Mouse (Mus musculus) heart, embryonic 14.5 days (tissue): ENCODE results near the gene Tiam1. TPM values are rescaled to one million over a fixed set of nuclear protein-coding genes. Genes with fewer than 3 reads are reported as not detected.
A peak's percentile ranks its signal among the peaks of the same experiment; 100 is the strongest.

ENCODE experiments used
- ATAC-seq: fragments of 200-750 bp; cut with Nextera tagmentation; 2 replicates; pipeline ENCODE4 v1.8.0; 2017; ENCODE audit warnings: low read depth, moderate TSS enrichment; ENCODE audit not compliant: insufficient number of reproducible peaks, insufficient read depth, low FRiP score
- H3K27ac ChIP-seq, 2 experiments: fragments of 200-500 bp in 1 of 2; fragments of 300-500 bp in 1 of 2; sonication (generic) in 1 of 2; replicated peaks in 1 of 2; 2 replicates each; pipeline ENCODE4 v1.5.1; 2012 to 2014; ENCODE audit warnings: low read depth in 2 of 2, low read length in 2 of 2, control low read depth in 1 of 2, mild to moderate bottlenecking in 1 of 2, mixed read lengths in 1 of 2; ENCODE audit not compliant: control insufficient read depth in 1 of 2, insufficient read depth in 1 of 2
- H3K27me3 ChIP-seq: fragments of 300-500 bp; sonication (generic); 2 replicates; pipeline ENCODE4 v1.6.1; 2014; ENCODE audit warnings: mild to moderate bottlenecking, low read length, control low read depth; ENCODE audit not compliant: control insufficient read depth, insufficient read depth
- H3K36me3 ChIP-seq: fragments of 300-500 bp; sonication (generic); 2 replicates; pipeline ENCODE4 v1.6.1; 2014; ENCODE audit warnings: mild to moderate bottlenecking, control low read depth, low read length, mixed read lengths; ENCODE audit not compliant: control insufficient read depth, insufficient read depth
- H3K4me1 ChIP-seq, 2 experiments: fragments of 200-500 bp in 1 of 2; fragments of 300-500 bp in 1 of 2; sonication (generic) in 1 of 2; 2 replicates each; pipeline ENCODE4 v1.6.1; 2012 to 2014; ENCODE audit warnings: low read length in 2 of 2, control low read depth in 1 of 2, mixed read lengths in 1 of 2; ENCODE audit not compliant: control insufficient read depth in 2 of 2, insufficient read depth in 2 of 2
- H3K4me2 ChIP-seq: fragments of 300-500 bp; sonication (generic); 2 replicates; pipeline ENCODE4 v1.6.1; 2014; ENCODE audit warnings: mild to moderate bottlenecking, low read length
- H3K4me3 ChIP-seq, 2 experiments: fragments of 200-500 bp in 1 of 2; fragments of 300-500 bp in 1 of 2; sonication (generic) in 1 of 2; 2 replicates each; pipeline ENCODE4 v1.5.1; 2012 to 2014; ENCODE audit warnings: low read length in 2 of 2, mild to moderate bottlenecking in 2 of 2, control low read depth in 1 of 2, low read depth in 1 of 2, moderate library complexity in 1 of 2; ENCODE audit not compliant: control insufficient read depth in 1 of 2, insufficient read depth in 1 of 2
- H3K9ac ChIP-seq: fragments of 300-500 bp; sonication (generic); 2 replicates; pipeline ENCODE4 v1.6.1; 2014; ENCODE audit warnings: mild to moderate bottlenecking, low read length
- H3K9me3 ChIP-seq: fragments of 300-500 bp; sonication (generic); 2 replicates; pipeline ENCODE4 v1.6.1; 2016; ENCODE audit warnings: low read length, control low read depth; ENCODE audit not compliant: control insufficient read depth
- WGBS: fragments of 180-500 bp; shearing (Covaris S2); extraction: QIAGEN DNeasy Blood & Tissue Kit; methylation state at CpG from one replicate; pipeline ENCODE4 v1.1.7; 2014; 5-methylcytosine and 5-hydroxymethylcytosine counted together
- polyA plus RNA-seq: library from polyadenylated mRNA; unstranded; fragments of >200 nt; fragmentation: Nextera tagmentation; extraction: Ambion mirVana; gene quantifications from 2 replicates; pipeline ENCODE4 v1.2.1, GENCODE M21; 2014

Tiam1 gene
- polyA plus RNA-seq, 1 experiment from 2014 or later = 12.6 TPM

GRCm38 (mm10) chr16:89825875-89826274 lies 317.7 kb downstream of the Tiam1 start:
- no peaks in the 10 kb centered on the region for H3K9me3 ChIP-seq
- H3K4me1 ChIP-seq = peaks cover 28 to 37% of the 10 kb centered on the region in 2 experiments
- peak overlapping the region; percentile 5; the same call in 1 of the 2 replicates for H3K4me2 ChIP-seq
- H3K4me3 ChIP-seq = no peak overlapping the region
- no peak overlapping the region for H3K27ac ChIP-seq
- 22% methylated on average over 12 of the region's 12 CpGs for WGBS
- no peaks in the 10 kb centered on the region for H3K36me3 ChIP-seq
- no peak overlapping the region for H3K9ac ChIP-seq
- H3K27me3 ChIP-seq = no peaks in the 10 kb centered on the region
- ATAC-seq = peak; percentile 44; the same call in 1 of the 2 replicates

GRCm38 (mm10) chr16:89822882-89823281 lies 320.7 kb downstream of the Tiam1 start:
- no peak for ATAC-seq

DNA sequence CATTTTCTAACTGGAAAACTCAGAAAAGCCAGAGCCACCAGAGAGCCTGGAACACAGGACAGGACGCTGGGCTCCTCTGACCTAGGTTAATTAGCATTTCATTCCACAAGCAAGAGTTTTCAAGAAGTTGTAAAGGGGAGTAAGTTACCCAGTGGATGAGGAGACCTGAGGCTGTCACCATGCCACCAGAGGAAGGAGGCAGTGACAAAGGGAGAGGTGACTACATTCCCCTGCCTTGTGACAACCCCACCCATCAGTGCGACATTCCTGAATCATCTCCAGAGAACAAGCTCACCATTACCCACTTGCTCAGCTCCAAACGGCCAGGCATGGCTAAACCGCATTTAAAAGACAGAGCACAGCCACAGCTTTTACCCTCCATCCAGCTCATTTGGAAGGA lies 324.9 kb downstream of the Tiam1 start:
- WGBS = 29% methylated on average over 4 of the region's 4 CpGs
- H3K9ac ChIP-seq = no peak overlapping the region; the same call in 1 of the 2 replicates
- H3K36me3 ChIP-seq = no peaks in the 10 kb centered on the region
- H3K9me3 ChIP-seq = no peaks in the 10 kb centered on the region
- no peak for ATAC-seq
- H3K4me1 ChIP-seq = peaks cover 10 to 12% of the 10 kb centered on the region in 2 experiments; a peak in 3 of 4 replicates
- no peak overlapping the region for H3K27ac ChIP-seq
- peak overlapping the region in 1 of 2 experiments; percentile 50; a peak in 2 of 4 replicates for H3K4me3 ChIP-seq
- no peaks in the 10 kb centered on the region for H3K27me3 ChIP-seq
- H3K4me2 ChIP-seq = peak overlapping the region; percentile 94

More at GRCm38 (mm10) chr16:89822882-89823281, 320.7 kb downstream of the Tiam1 start:
- Histone ChIP-seq H3K9ac (no peak overlapping the region), H3K4me3 (no peak overlapping the region), H3K4me1 (peaks cover 14 to 23% of the 10 kb centered on the region in 2 experiments), H3K27ac (no peak overlapping the region), H3K9me3 (no peaks in the 10 kb centered on the region), H3K27me3 (no peaks in the 10 kb centered on the region), H3K4me2 (no peak overlapping the region), H3K36me3 (no peaks in the 10 kb centered on the region)
- 86% methylated on average over 6 of the region's 6 CpGs for WGBS

DNA sequence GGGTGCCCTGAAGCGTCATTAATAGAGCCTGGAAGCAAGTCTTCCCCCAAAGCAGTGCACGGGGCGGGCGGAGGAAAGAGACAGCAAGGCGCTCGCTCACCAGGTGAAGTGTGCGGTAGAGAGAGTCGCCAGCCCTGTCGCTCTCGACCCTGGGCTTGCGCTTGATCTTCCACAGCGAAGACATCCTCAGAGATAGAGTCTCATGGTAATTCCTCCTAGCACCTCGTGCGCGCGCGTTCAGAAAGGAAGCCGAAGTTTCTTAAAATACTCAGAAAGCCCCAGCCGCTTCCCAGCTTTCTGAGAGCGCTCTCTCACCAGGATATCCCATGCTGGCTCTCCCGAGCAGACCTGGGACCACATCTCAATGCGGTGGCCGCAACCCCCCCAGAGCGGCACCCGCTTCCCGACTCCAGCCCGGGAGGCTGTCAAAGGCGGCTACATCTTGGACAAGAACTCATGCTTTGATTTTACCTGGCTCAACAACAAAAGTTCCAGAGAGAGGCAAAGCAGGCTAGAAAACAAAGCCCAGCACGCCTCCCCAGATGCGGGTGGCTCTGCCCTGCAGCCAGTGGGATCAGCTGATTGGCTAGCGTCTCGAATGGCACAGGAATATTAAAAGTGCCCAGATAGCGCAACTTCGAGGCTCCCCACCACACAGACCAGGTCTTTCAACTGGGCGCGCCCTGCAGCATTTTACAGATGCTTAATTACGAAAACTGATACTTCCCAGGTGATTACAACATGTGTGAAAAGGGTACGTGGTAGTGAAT lies 325.5 kb downstream of the Tiam1 start:
- Histone ChIP-seq H3K27ac (no peak overlapping the region), H3K9me3 (no peaks in the 10 kb centered on the region), H3K4me1 (peaks cover 10 to 12% of the 10 kb centered on the region in 2 experiments; a peak in 3 of 4 replicates), H3K36me3 (no peaks in the 10 kb centered on the region), H3K4me2 (peak overlapping the region; percentile 94), H3K9ac (peak overlapping the region; percentile 68), H3K27me3 (no peaks in the 10 kb centered on the region), H3K4me3 (peak overlapping the region; percentile 45 to 50)
- WGBS = 2% methylated on average over 38 of the region's 38 CpGs
- ATAC-seq = peak; percentile 40; the same call in 1 of the 2 replicates

DNA sequence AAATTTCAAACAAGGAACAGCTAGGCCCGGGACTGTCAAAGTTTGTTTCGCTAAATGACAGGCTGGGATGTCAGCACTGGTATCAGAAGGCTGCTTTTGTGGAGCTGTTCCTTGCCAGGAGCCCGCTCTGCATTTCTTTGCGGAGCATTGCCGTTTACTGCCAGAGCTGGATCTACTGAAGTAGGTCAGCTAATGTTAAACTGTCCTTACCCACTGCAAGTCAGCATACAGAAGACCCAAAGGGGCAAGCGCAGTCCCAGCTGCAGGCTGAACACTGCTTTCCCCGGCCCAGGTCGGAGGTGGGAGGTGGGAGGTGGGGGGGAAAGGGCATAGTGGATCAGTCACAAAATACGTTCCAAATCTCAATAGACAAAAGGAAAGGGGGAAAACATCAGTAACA lies 326.3 kb downstream of the Tiam1 start:
- Histone ChIP-seq H3K4me1 (peaks cover 10 to 12% of the 10 kb centered on the region in 2 experiments; a peak in 3 of 4 replicates), H3K4me3 (peak overlapping the region in 1 of 2 experiments; percentile 50; a peak in 2 of 4 replicates), H3K27ac (no peak overlapping the region), H3K36me3 (no peaks in the 10 kb centered on the region), H3K27me3 (no peaks in the 10 kb centered on the region), H3K9ac (no peak overlapping the region), H3K4me2 (peak overlapping the region; percentile 94), H3K9me3 (no peaks in the 10 kb centered on the region)
- WGBS = 11% methylated on average over 9 of the region's 9 CpGs
- ATAC-seq = no peak

- 46% methylated on average over 13 of the region's 13 CpGs for WGBS
- Histone ChIP-seq H3K9ac (no peak overlapping the region), H3K4me1 (peaks cover 10 to 12% of the 10 kb centered on the region in 2 experiments; a peak in 3 of 4 replicates), H3K27ac (no peak overlapping the region), H3K9me3 (no peaks in the 10 kb centered on the region), H3K27me3 (no peaks in the 10 kb centered on the region), H3K36me3 (0 out of 2 replicates have a peak, but pooled peaks cover 3% of the 10 kb centered on the region), H3K4me3 (peak overlapping the region in 1 of 2 experiments; percentile 50; a peak in 1 of 4 replicates), H3K4me2 (peak overlapping the region; percentile 94)
- no peak for ATAC-seq
Measured at GRCm38 (mm10) chr16:89816506-89817172, 326.9 kb downstream of the Tiam1 start.

- no peak overlapping the region for H3K9ac ChIP-seq
- no peak overlapping the region for H3K27ac ChIP-seq
- peaks cover 11% of the 10 kb centered on the region; the same call in 1 of the 2 replicates for H3K36me3 ChIP-seq
- WGBS = 71% methylated on average over 9 of the region's 9 CpGs
- H3K4me3 ChIP-seq = no peak overlapping the region
- H3K4me1 ChIP-seq = peaks cover 9 to 10% of the 10 kb centered on the region in 2 experiments; a peak in 3 of 4 replicates
- peaks cover 3% of the 10 kb centered on the region for H3K9me3 ChIP-seq
- H3K27me3 ChIP-seq = no peaks in the 10 kb centered on the region
- no peak overlapping the region for H3K4me2 ChIP-seq
- ATAC-seq = no peak
Measured at GRCm38 (mm10) chr16:89813536-89813935, 330.0 kb downstream of the Tiam1 start.
